Mouse (Mus musculus): ENCODE results near the gene Wfdc1.

The Wfdc1 gene

DNA sequence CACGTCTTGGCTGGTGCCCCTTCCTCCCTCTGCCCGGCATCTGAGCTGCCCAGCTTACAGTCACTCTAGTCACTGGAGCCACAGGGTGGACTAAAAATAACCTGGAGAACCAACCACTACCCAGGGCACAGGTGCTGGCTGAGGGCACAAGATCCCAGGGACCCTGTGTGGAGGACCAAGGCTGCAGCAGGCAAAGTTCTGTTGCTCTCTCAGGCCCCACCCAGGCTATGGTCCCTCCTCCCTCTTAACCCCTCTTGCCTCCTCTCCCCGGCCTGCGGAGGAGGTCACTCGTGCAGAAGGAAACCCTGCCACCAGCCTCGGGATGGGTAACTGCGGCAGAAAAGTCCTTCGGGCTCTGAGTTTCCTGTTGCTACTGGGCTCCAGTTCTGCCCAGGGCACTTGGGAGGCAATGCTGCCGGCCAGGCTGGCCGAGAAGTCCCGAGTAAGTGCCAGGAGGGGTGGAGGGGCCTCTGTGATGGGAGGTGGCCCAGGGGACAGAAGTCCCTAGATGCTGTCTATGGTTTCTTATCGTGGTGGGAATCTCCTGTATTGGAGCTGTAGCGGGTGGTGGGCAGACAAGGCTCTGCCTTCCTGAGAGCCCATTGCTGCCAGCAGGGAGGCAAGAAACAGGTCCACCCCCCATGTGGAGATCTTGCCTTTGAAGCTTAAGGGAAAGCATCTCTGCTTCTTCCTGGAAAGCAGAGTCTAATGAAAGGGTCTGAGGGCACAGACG is at the start of gene Wfdc1:
Gene Wfdc1 (plus strand): TSS at position 147 of the 733 bp plus-strand sequence.
- DNase-seq (ENCODE audit: low read depth, low spot score): no peak

DNA sequence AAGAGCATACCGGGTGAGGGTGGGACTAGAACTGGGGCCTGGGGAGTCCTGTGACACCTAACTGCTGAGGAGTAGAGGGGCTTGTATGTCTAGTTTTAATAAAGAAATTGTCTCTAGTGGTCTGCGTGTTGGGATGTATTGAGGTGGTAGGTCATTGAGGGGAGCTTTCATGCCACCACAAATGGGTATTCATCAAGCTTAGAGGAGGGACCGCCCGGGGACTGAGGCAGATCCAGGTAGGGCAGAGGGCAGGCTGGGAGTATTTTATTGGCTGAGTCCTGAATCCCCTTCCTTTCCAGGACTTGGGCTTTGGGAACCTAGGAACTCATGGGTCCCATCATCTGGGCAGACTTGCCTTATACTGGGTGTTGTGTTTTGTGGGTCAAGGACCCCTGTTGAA is 49.4 kb upstream of the Wfdc1 start:
- no peak for DNase-seq (ENCODE audit: low read depth, low spot score)

DNA sequence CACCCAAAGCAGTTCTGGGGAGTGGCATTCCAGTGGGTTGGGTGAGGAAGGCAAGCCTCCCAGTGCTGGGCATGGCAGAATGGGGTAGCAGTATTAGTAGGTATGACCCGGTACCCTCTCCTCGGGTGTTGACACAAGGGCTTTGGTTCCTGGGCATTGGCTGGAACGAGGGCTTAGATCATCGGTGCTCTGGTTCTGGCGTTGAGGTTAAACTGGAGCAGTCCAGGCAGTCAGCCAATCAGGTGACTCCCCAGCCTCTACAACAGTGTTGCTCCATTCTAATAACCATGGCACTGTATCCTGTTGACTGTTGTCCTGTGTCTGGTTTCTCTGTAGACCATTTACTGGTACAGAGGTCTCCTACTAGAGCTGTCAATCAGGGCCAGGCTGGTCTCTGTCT is 48.6 kb upstream of the Wfdc1 start:
- no peak for DNase-seq (ENCODE audit: low read depth, low spot score)

DNA sequence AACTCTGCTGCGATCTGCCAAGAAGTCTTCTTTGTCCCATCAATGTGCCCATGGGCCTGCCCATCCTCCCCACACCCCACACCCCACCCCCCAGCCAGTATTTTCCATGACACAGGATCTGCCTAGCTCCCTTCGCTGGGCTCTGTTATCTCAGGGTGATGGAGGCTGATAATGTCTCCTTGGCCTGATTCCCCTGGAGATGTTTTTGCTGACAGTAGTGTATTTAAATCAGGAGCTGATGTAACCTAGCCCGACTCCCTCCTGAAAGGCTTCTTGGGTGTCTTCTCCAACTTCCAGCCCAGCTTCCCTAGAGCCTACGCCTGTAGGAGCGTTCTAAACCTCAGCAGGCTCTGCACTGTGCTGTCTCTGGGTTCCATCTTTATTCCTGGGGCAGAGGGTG is 47.3 kb upstream of the Wfdc1 start:
- DNase-seq (ENCODE audit: low read depth, low spot score): no peak

DNA sequence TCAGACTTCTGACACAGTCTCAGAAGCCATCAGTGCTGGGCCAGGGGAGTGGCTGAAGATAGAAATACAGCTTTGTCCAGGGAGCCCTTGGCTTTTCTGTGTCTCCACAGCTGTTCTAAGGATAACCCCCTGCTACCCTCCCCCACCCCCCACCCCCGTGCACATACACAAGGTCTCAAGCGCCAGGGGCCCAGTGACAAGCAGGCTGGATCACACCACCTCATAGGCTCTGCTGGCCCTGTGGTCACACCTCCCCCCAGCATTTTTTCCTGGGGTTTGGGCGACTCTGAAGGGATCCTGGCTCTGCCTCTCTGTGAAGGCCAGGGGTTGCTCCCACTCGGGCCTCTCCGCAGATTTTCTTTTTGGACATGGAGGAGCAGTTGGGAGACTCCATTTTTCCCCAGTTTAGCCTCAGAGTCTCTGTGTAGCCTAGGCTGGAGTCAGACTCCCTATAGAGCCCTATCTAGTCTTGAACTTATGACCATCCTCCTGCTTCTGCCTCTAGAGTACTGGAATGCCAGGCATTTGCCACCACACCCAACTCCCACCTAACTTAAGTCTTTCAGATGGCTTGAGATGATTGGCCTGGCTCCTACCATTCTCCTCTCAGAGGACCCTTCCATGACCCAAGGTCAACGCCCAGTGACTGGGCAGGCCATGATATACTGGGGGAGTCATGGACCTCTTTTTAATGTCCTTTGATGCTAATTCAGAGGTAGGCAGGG is 45.9 kb upstream of the Wfdc1 start:
- peak; percentile 91 for DNase-seq (ENCODE audit: low read depth, low spot score)

DNA sequence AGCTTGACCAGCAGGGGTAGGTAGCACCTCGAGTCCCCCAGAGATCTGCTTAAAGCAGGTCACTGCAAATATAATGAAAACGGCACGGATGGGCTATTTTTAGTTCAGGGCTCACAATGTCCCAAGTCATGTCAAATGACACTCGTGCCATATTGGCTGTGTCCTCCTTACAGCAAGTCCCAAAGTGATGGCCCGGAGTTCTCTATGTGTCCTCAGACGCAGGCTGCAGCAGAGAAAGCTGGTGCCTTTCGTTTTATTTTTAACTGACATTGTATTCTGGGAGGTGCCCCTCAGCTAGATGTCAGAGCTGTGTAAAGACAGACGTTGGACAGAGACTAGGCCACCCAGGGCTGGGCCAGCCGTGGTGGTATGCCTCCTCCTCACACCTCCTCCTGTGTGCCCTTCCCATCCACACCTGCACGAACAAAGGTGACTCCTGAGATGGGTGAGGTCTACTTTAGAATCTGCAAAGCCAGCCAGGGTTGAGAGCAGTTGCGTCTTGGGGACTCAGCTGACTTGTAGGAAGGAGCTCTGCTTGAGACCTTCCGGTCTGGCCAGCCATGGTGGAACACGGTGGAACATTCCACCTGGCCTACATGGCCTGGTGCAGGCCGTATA is 45.2 kb upstream of the Wfdc1 start:
- DNase-seq (ENCODE audit: low read depth, low spot score): peak; percentile 75

DNA sequence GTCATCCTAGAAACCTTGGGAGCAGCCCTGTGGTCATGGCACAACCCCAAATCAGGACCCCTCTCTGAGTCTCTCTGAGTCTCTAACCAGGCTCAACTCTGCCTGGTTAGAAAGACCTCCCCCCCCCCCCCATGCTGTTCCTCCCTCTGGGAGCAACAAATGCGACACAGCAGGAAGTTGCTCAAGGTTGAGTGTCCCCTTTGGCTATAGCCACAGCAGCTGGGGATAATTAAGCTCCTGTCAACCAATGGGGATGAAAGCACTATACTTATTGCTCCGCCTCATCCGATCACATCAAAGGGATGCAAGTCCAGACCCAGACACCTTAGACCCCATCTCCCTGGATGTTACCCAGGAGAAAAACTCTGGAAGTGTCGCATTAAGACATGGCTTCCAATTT is 43.6 kb upstream of the Wfdc1 start:
- DNase-seq (ENCODE audit: low read depth, low spot score): peak; percentile 86

DNA sequence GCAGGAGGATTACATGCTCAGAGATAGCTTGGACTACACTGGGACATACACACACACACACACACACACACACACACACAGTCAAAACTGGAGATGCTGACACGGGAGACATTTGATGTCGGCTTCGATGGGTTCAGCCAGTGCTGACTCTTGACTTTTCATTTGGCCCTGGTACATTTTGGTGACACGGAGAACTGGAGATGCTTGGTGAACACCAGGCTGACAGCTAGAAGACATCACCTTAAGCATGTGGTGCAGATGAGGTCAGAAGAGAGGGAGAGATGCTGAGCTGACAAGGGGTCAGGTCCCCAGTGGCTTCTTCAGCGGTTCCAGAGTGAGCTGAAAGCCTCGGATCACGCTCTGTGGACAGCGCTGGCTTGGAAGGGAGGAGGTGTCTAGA is 43.1 kb upstream of the Wfdc1 start:
- DNase-seq (ENCODE audit: low read depth, low spot score): no peak

DNA sequence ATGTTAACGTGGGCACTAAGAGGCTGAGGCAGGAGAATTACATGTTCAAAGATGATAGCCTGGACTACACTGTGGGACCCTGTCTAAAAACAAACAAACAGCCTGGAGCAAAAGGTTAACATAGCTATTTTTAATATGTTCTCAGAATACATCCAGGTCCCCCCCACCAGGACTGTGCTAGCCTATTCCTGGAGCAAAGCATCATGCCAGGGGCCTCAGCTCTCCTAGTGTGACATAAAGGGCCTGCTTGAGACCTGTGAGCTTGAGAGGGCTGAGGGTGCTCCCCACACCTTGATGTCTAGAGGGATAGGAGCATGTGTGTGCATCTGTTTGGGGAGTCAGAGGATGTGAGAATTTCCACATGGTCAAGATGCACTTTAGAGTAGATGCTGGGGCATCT is 42.4 kb upstream of the Wfdc1 start:
- DNase-seq (ENCODE audit: low read depth, low spot score): no peak

DNA sequence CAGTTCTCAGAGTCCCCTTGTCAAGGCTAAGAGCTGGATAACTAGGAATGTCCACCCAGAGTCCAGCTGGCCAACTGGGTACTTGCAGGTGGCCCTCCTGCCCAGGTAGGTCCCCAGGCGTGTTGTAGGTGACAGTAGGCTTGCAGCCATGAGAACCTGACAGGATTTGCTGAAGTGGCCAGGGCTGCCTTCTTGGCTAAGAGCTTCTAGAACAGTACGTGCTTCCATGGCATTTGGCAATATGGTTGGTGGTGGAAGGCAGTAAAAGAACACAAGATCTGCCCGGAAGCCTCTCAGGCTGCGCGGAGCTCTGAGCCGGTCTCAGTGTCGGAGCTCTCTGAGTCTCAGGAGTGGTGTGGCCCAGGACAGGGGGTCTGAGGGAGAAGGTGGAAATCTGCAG is 41.2 kb upstream of the Wfdc1 start:
- no peak for DNase-seq (ENCODE audit: low read depth, low spot score)

DNA sequence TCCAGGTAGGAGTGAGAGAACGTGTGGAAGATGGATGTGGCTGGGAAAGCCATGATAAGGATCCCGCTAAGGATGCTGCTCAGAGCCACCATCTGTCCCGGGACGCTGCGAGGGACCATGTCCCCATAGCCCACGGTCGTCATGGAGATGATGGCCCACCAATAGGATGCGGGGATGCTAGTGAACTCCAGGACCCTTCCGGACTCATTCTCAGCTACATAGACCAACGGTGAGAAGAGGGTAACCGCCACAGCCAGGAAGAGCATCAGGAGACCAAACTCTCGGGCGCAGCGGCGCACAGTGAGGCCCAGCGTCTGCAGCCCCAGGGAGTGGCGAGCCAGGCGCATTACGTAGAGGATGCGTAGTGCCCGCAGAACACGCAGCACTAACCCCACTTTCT is 40.4 kb upstream of the Wfdc1 start:
- DNase-seq (ENCODE audit: low read depth, low spot score): peak; percentile 40

DNA sequence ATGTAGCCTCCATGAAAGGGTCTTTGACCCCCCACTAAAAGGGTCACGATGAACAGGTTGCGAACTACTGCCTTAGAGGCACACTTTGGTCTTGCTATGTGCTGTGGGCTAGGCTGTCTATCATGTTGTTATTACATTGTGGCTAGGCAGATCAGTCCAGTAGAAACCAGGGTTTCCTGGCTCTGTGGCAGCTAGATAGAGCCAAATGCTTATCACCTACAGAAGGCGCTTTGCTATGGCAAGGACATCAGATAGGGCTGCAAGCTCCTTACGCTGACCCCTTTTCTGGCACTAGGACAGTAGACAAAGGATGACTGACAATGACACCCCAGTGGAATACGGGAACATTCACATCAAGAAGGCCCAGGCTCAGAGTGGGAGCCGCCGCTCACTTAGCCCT is 39.0 kb upstream of the Wfdc1 start:
- no peak for DNase-seq (ENCODE audit: low read depth, low spot score)

DNA sequence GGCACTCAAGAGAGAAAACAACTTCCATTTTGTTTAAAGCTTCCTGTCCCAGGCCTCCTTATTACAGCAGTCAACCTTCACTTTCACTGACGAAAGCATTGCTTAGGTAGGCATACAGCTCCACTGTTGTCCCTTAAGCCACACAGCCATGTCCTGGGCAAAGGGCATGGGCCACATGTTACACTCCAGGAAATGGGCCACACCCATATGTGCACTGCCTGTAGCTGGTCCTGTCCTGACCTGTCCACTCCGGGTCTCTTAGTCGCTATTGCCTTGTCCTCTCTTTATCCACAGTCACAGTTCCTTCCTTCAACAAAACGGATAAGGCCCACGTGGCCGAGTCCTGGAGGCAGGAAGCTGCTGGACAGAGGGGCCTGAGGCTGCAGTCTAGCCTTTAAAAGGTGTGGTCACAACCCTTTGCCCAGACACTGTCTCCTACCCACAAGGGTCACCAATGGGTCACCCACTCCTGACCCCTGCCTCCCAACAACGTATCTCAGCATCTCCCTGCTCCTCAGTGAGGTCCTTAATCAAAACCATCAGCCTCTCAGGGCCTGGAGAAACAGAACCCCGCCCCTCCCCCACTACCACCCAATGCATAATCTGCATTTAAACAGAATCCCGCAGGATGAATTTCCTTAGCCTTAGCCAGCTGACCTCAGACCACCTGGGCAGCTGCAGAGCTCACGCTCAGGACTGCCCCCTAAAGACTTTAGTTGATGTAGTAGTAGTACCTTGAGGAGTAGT is 38.4 kb upstream of the Wfdc1 start:
- peak; percentile 81 for DNase-seq (ENCODE audit: low read depth, low spot score)

DNA sequence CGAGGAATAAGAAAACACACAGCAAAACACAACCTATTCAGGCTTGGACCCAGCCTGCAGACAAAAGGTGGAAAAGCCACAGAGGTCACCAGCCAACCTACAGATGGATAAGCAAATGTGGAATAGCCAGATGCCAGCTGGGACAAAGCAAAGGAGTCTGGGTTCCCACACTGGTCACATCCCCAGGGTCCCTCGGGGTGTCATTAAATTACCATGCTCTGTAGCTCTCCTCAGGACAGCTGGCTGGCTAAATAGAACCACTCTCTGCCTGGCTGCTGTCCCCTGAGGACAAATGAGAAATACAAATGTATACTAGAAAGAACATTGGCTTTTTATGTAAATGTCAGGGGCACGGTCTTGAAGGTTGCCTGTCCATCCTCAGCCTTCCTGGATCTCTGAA is 35.3 kb upstream of the Wfdc1 start:
- no peak for DNase-seq (ENCODE audit: low read depth, low spot score)

DNA sequence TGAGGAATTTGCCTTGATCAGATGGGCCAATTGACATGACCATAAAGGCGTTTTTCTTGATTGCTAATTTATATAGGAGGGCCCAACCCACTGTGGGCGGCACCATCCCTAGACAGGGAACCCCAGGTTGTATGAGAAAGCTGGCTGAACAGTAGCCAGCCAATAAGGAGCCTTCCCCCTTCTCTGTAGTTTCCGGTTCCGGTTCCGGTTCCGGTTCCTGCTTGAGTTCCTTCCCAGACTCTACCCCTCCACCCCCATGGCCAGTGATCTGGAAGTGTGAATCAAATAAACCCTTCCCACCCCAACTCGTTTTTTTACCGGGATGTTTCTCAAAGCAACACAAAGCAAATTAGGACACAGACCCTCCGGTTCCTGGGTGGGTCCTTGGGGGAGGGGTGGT is 33.9 kb upstream of the Wfdc1 start:
- DNase-seq (ENCODE audit: low read depth, low spot score): peak; percentile 63

DNA sequence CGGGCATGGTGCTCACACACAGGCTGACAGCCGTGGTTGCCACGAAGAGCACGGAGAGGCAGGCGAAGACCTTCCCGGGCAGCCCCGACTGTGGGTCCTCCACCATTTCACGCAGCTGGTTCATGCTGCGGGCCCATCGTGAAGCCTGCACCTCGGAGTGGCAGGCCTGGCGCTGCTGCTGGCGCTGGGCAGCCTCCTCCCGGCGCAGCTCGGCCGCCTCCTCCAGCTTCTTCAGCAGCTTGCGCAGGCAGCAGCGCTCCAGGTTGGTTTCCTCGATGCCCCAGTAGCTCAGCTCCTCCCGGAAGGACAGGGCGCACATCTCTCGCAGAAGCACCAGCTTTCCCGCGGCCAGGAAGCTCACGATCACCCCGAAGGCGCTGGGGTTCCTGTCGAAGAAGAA is 33.3 kb upstream of the Wfdc1 start:
- no peak for DNase-seq (ENCODE audit: low read depth, low spot score)

DNA sequence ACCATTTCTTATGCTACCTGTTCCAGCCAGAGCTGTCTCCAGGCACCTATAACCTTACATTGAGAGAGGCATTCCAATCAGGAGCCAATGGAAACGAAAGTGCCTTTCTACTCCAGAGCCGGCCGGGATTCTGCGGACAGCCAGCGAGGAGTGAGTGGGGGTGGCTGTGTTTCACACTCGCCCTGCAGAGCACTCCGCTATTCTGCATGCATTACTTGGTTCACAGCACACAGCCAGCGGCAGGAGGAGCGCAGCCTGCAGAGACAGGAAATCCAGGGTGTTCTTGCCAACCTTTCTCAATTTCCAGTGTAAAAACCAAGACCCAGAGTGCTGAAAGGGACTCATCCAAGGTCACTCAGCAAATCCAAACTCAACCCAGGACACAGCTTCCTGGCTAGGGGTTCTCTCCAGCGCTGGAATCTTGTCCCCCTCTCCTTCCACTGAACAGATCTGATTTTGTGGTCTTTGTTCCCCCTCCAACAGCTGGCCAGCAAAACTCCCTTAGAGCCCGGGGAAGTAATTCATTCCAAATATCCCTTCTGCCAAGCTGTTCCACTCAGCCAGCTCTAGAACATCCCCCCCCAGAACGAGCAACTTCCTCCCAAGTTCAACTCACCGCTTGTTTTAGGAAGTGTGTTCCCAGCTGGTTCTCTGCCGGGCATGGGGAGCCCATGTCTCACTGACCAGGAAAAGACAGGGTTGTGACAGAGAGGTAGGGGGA is 31.4 kb upstream of the Wfdc1 start:
- DNase-seq (ENCODE audit: low read depth, low spot score): no peak

DNA sequence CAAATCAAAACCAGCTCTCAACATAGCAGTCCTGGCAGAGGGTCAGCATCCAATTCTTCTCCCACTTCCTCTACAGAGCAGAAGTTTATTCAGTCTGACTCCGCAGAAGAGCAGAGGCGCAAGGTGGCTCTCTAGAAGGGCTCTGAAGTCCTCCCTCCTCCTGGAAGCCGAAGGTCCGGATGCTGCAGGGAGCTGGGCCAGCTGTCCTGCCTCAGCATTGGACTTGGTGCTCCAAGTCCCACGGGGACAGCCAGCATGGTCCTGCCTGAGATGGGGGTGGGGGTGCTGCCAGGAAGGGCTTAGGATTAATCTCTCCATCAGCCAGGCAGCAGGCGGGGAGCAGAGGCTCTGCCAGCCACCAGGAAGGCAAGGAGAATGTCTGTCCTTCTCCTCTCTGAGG is 30.8 kb upstream of the Wfdc1 start, which contains the start of gene Kcng4:
Gene Kcng4 (minus strand): TSS at position 303 of the 400 bp plus-strand sequence.
- no peak for DNase-seq (ENCODE audit: low read depth, low spot score)

DNA sequence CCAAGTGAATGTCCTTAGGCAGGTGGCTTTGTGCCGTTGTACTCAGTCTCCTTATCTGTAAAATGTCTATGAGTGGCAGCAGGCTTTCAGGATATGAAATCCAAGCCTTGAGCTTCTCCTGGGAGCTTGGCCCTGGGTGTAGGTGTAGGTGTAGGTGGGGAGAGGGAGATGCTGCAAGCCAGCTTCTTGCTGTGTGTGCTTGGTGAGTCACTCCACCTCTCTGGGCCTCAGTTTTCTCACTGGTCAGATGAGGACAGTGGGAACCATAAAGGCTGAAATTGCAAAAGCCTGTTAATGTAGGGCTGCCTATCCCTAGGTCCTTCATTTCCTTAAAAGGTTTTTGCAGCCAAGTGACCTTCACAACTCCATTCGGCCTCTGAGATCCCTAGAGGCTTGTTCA is 30.2 kb upstream of the Wfdc1 start:
- DNase-seq (ENCODE audit: low read depth, low spot score): no peak

DNA sequence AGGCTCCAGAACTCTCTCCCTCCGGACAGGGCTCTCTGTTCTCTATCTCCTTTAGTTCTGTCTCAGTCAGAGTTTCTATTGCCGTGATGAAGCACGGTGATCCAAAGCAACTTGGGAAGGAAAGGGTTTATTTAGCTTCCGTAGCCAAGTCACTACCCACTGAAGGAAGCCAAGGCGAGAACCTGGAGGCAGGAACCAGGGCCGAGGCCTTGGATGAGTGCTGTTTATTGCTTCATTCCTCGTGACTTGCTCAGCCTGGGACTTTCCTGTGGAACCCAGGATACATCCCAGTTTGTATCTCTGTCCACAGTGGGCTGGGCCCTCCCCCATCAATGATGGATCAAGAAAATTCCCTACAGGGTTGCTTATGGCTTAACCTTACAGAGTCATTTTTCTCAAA is 29.4 kb upstream of the Wfdc1 start:
- DNase-seq (ENCODE audit: low read depth, low spot score): no peak

DNA sequence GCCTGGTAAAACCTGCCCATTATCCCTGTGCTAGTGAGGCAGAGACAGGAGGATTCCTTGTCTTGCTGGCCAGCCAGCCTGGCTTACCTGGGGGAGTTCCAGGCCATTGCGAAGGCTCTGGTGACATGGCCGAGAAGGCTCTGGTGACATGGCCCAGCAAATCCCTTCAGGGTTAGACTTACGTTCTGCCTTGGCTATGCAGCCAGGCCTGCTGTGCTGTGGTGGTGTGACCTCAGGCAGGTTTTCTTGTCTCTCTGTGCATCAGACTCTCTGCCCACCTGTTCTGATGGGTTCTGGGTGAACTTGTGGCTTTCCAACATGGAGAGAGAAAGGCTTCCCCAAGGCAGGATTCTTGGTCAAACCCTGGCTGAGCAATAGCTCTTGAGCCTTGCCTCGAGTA is 28.8 kb upstream of the Wfdc1 start:
- no peak for DNase-seq (ENCODE audit: low read depth, low spot score)

DNA sequence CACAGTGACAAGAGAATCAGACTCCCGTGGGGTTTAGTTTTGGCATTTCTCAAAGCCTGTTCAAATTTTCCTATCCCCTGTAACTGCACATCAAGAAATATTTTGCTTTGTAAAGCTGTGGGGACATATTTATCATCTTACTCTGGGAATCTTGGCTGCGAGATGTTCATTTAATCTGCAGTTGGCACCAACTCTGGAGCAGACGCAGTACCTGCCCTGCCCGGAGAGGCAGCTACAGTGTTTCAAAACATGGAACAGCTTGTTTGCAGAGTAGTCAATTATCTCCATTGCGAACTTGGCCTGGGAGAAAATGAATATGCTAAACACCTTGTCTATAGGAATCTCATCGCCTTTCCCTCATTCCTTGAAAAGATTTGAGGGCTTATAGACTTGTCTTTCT is 27.9 kb upstream of the Wfdc1 start:
- DNase-seq (ENCODE audit: low read depth, low spot score): no peak

Measured in ES-CJ7 (cell line).